Mouse (Mus musculus): ENCODE results near the gene Adpgk. TPM values are rescaled to one million over a fixed set of nuclear protein-coding genes. Genes with fewer than 3 reads are reported as not detected.

Adpgk gene
- polyA plus RNA-seq, 1 experiment: not detected

DNA sequence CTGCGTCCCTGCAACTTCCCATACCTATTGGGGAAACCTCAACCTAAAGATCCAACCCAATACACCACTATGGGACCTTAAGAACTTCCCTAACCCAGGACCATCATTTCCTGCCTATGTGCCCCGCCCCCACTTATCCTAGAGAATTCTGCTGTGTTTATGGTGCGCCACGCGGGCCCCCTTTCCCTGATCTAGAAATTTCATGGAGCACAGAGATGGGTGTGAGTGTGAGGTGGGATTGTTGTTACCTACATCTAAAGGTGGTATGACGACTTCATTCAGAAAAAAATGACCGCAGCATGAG is 8.7 kb upstream of the Adpgk start:
- H3K27ac ChIP-seq (ENCODE audit: insufficient read depth, low read depth, low read length): no peak overlapping the region
- 47% methylated on average over 7 of the region's 7 CpGs for WGBS
- peaks cover 5% of the 10 kb centered on the region; the same call in 1 of the 2 replicates for H3K4me1 ChIP-seq (ENCODE audit: control insufficient read depth, insufficient read depth, low read length)
- no peak for TF ChIP-seq CTCF (IDR thresholded peaks at IDR 0.05; ENCODE audit: insufficient read depth, low read depth, low read length)
- no peak for TF ChIP-seq POLR2A (IDR thresholded peaks at IDR 0.05; ENCODE audit: insufficient read depth, low read depth, low read length)
- H3K4me3 ChIP-seq (ENCODE audit: insufficient read depth, low read depth, low read length): no peak overlapping the region

DNA sequence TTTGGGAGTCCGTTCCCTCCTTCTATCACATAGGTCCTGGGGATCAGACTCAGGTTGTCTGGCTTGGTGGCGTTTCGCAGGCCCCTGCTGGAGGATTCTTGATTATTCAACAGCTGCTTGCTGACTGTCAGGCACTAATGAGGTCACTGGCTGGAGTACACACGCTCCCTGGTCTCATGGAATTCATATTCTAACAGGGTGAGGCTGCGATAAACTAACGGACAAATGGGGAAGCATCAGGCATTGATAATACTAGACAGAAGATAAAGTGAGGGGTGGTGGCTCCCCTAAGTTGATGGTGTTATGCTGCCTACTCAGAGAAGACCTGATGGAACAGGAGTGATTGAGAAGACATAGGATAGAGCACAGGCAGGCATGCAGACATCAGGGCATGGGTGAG is 5.7 kb upstream of the Adpgk start:
- no peak overlapping the region for H3K4me3 ChIP-seq (ENCODE audit: insufficient read depth, low read depth, low read length)
- 91% methylated on average over 6 of the region's 6 CpGs for WGBS
- TF ChIP-seq POLR2A (IDR thresholded peaks at IDR 0.05; ENCODE audit: insufficient read depth, low read depth, low read length) (no peak), CTCF (IDR thresholded peaks at IDR 0.05; ENCODE audit: insufficient read depth, low read depth, low read length) (no peak)
- no peak overlapping the region for H3K27ac ChIP-seq (ENCODE audit: insufficient read depth, low read depth, low read length)
- peaks cover 5% of the 10 kb centered on the region; the same call in 1 of the 2 replicates for H3K4me1 ChIP-seq (ENCODE audit: control insufficient read depth, insufficient read depth, low read length)

- no peak overlapping the region for H3K4me3 ChIP-seq (ENCODE audit: insufficient read depth, low read depth, low read length)
- no peaks in the 10 kb centered on the region for H3K4me1 ChIP-seq (ENCODE audit: control insufficient read depth, insufficient read depth, low read length)
- no peak for TF ChIP-seq POLR2A (IDR thresholded peaks at IDR 0.05; ENCODE audit: insufficient read depth, low read depth, low read length)
- no peak for TF ChIP-seq CTCF (IDR thresholded peaks at IDR 0.05; ENCODE audit: insufficient read depth, low read depth, low read length)
- H3K27ac ChIP-seq (ENCODE audit: insufficient read depth, low read depth, low read length): no peak overlapping the region
- 91% methylated on average over 5 of the region's 5 CpGs for WGBS
These were observed 3.3 kb upstream of the Adpgk start for GRCm38 (mm10) chr9:59288058-59288457.

- WGBS: 86% methylated on average over 3 of the region's 3 CpGs
These were observed 2.5 kb upstream of the Adpgk start for GRCm38 (mm10) chr9:59288685-59289410.

GRCm38 (mm10) chr9:59289529-59290115 is 1.7 kb upstream of the Adpgk start:
- H3K4me3 ChIP-seq (ENCODE audit: insufficient read depth, low read depth, low read length): no peak overlapping the region
- no peak overlapping the region for H3K27ac ChIP-seq (ENCODE audit: insufficient read depth, low read depth, low read length)
- 87% methylated on average over 6 of the region's 6 CpGs for WGBS
- H3K4me1 ChIP-seq (ENCODE audit: control insufficient read depth, insufficient read depth, low read length): no peaks in the 10 kb centered on the region
- no peak for TF ChIP-seq POLR2A (IDR thresholded peaks at IDR 0.05; ENCODE audit: insufficient read depth, low read depth, low read length)
- no peak for TF ChIP-seq CTCF (IDR thresholded peaks at IDR 0.05; ENCODE audit: insufficient read depth, low read depth, low read length)

More at GRCm38 (mm10) chr9:59288685-59289410, 2.5 kb upstream of the Adpgk start:
- no peak overlapping the region for H3K4me3 ChIP-seq (ENCODE audit: insufficient read depth, low read depth, low read length)
- no peaks in the 10 kb centered on the region for H3K4me1 ChIP-seq (ENCODE audit: control insufficient read depth, insufficient read depth, low read length)
- TF ChIP-seq POLR2A (IDR thresholded peaks at IDR 0.05; ENCODE audit: insufficient read depth, low read depth, low read length) (no peak), CTCF (IDR thresholded peaks at IDR 0.05; ENCODE audit: insufficient read depth, low read depth, low read length) (no peak)
- H3K27ac ChIP-seq (ENCODE audit: insufficient read depth, low read depth, low read length): no peak overlapping the region

DNA sequence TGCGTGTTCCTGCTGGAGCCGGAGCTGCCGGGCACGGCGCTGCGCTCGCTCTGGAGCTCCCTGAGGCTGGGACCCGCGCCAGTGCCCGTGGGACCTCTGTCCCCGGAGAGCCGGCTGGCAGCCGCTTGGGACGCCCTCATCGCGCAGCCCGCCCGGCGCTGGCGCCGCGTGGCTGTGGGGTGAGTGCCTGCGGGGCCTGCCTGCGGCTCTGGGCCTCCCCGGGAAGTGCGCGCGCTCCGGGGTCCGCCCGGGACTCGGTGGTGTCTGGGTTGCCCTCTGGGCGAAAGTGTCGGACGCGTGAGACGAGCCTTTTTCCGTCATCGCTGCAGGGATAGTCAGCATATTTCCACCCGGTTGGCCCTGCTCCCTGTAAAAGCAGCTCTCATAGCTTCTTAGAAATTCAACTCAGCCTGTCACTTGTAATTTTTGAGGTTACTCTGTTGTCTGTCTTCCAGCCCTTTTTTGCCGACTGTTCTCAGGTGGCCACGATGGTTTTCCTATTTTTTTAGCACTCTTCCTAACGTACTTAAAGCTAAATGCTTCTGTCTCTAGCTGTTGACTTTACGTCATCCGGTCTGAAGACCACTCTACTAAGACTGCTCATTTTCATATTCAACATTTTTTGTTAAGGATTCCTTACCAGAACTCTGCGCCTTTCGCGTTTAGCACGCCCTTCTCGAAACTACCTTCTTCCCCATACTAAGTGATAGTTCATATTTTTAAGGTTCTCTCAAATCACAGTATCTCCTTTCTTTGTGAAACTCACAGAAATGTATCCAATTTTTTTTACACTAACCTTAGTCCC is 532 bp downstream of the Adpgk start:
- H3K27ac ChIP-seq (ENCODE audit: insufficient read depth, low read depth, low read length): no peak overlapping the region; the same call in 1 of the 2 replicates
- under 1% methylated on average over 50 of the region's 50 CpGs for WGBS
- TF ChIP-seq CTCF (IDR thresholded peaks at IDR 0.05; ENCODE audit: insufficient read depth, low read depth, low read length) (no peak), POLR2A (IDR thresholded peaks at IDR 0.05; ENCODE audit: insufficient read depth, low read depth, low read length) (no peak)
- H3K4me1 ChIP-seq (ENCODE audit: control insufficient read depth, insufficient read depth, low read length): no peaks in the 10 kb centered on the region
- H3K4me3 ChIP-seq (ENCODE audit: insufficient read depth, low read depth, low read length): peak overlapping the region; percentile 75

DNA sequence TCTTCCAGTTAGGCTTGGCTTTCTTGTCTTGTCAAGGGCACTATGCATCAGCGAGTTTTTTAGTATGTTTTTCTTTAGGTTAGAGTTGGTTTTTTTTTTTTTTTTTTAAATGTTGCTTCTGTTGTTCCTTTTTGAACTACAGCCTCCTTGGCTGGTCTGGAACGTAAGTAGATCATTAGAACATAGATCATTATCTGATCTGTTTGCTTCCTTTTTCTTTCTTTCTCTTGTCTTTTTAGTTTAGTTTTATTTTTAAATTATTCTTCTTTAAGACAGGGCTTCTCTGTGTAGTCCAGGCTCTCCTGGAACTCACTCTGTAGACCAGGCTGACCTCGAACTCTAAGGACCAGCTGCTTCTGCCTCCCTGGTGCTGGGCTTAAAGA is 1.1 kb downstream of the Adpgk start:
- Histone ChIP-seq H3K4me3 (ENCODE audit: insufficient read depth, low read depth, low read length) (no peak overlapping the region), H3K4me1 (ENCODE audit: control insufficient read depth, insufficient read depth, low read length) (no peaks in the 10 kb centered on the region), H3K27ac (ENCODE audit: insufficient read depth, low read depth, low read length) (no peak overlapping the region)
- WGBS: 40% methylated on average over 3 of the region's 3 CpGs
- no peak for TF ChIP-seq CTCF (IDR thresholded peaks at IDR 0.05; ENCODE audit: insufficient read depth, low read depth, low read length)
- TF ChIP-seq POLR2A (IDR thresholded peaks at IDR 0.05; ENCODE audit: insufficient read depth, low read depth, low read length): no peak

- no peak overlapping the region for H3K27ac ChIP-seq (ENCODE audit: insufficient read depth, low read depth, low read length)
- H3K4me1 ChIP-seq (ENCODE audit: control insufficient read depth, insufficient read depth, low read length): no peaks in the 10 kb centered on the region
- no peak for TF ChIP-seq CTCF (IDR thresholded peaks at IDR 0.05; ENCODE audit: insufficient read depth, low read depth, low read length)
- TF ChIP-seq POLR2A (IDR thresholded peaks at IDR 0.05; ENCODE audit: insufficient read depth, low read depth, low read length): no peak
- H3K4me3 ChIP-seq (ENCODE audit: insufficient read depth, low read depth, low read length): no peak overlapping the region
- 84% methylated on average over 2 of the region's 2 CpGs for WGBS
These were observed 5.1 kb downstream of the Adpgk start for GRCm38 (mm10) chr9:59296419-59296818.

GRCm38 (mm10) chr9:59307890-59308289 is 16.5 kb downstream of the Adpgk start:
- H3K4me3 ChIP-seq (ENCODE audit: insufficient read depth, low read depth, low read length): no peak overlapping the region
- 0 out of 2 replicates have a peak, but pooled peaks cover 8% of the 10 kb centered on the region for H3K4me1 ChIP-seq (ENCODE audit: control insufficient read depth, insufficient read depth, low read length)
- no peak overlapping the region for H3K27ac ChIP-seq (ENCODE audit: insufficient read depth, low read depth, low read length)
- WGBS: 91% methylated on average over 2 of the region's 2 CpGs
- TF ChIP-seq CTCF (IDR thresholded peaks at IDR 0.05; ENCODE audit: insufficient read depth, low read depth, low read length): no peak
- no peak for TF ChIP-seq POLR2A (IDR thresholded peaks at IDR 0.05; ENCODE audit: insufficient read depth, low read depth, low read length)
